Mouse (Mus musculus) lung, adult 2 months (tissue): ENCODE measurements around the gene Rnf207.

Experiments
- CTCF ChIP-seq: fragments of 200-500 bp; IDR thresholded peaks from 2 replicates; pipeline ENCODE4 v1.5.1; 2011; ENCODE audit warnings: mild to moderate bottlenecking, low read length, control low read depth; ENCODE audit not compliant: insufficient read depth
- POLR2A ChIP-seq: fragments of 200-500 bp; IDR thresholded peaks from 2 replicates; pipeline ENCODE4 v1.6.1; 2011; ENCODE audit warnings: low read depth, mild to moderate bottlenecking, control low read depth, low read length, borderline replicate concordance; ENCODE audit errors: extremely low read depth

- no peak for TF ChIP-seq CTCF
- peak; percentile 79; the same call in 1 of the 2 replicates for TF ChIP-seq POLR2A
Measured at GRCm38 (mm10) chr4:152296874-152297861, 21.6 kb downstream of the Rnf207 start, which contains the start of gene Icmt.
